Mouse (Mus musculus): ENCODE measurements around the gene Clec4e. TPM values are rescaled to one million over a fixed set of nuclear protein-coding genes. Genes with fewer than 3 reads are reported as not detected.

Clec4e gene
- total and polyA plus RNA-seq, 2 experiments from 2014 or later = 0.04 to 0.15 TPM

GRCm38 (mm10) chr6:123264194-123264593 is 25.5 kb downstream of the Clec4e start:
- no peaks in the 10 kb centered on the region for H3K27me3 ChIP-seq (ENCODE audit: control insufficient read depth, insufficient read depth, low read length)
- no peak overlapping the region for H3K27ac ChIP-seq (ENCODE audit: low read depth)
- H3K36me3 ChIP-seq (replicated peaks; ENCODE audit: control insufficient read depth, insufficient read depth, low read length) = no peaks in the 10 kb centered on the region
- no peaks in the 10 kb centered on the region; the same call in 1 of the 2 replicates for H3K9me3 ChIP-seq (replicated peaks; ENCODE audit: control insufficient read depth, low read length)
- no peak overlapping the region for H3K4me3 ChIP-seq (ENCODE audit: low read depth, low read length)
- no peak for ATAC-seq (ENCODE audit: insufficient read depth, low read depth)
- TF ChIP-seq CTCF (IDR thresholded peaks at IDR 0.05; ENCODE audit: low read depth) = no peak
- TF ChIP-seq EP300 (IDR thresholded peaks at IDR 0.05; ENCODE audit: low read depth) = no peak
- no peaks in the 10 kb centered on the region for H3K4me1 ChIP-seq (ENCODE audit: control insufficient read depth, insufficient read depth)
- no peak overlapping the region for H3K9ac ChIP-seq (replicated peaks; ENCODE audit: low read depth, low read length)
- whole genome bisulfite sequencing = 82% methylated on average over 3 of the region's 3 CpGs
- no peak for DNase-seq (ENCODE audit: low spot score)
- H3K4me2 ChIP-seq (ENCODE audit: low read depth, low read length) = no peak overlapping the region

GRCm38 (mm10) chr6:123261555-123262161 is 28.0 kb downstream of the Clec4e start, which contains the start of gene Clec4d:
Gene Clec4d, plus strand, starts transcription at chr6:123262111.
- 64% methylated on average over 4 of the region's 4 CpGs for WGBS
- no peaks in the 10 kb centered on the region for H3K4me1 ChIP-seq (ENCODE audit: control insufficient read depth, insufficient read depth)
- H3K9ac ChIP-seq (replicated peaks; ENCODE audit: low read depth, low read length) = no peak within 1 kb of the TSS
- no peak within 1 kb of the TSS for H3K4me3 ChIP-seq (ENCODE audit: low read depth, low read length)
- no peaks in the 10 kb centered on the region for H3K36me3 ChIP-seq (replicated peaks; ENCODE audit: control insufficient read depth, insufficient read depth, low read length)
- DNase-seq (ENCODE audit: low spot score) = no peak
- TF ChIP-seq EP300 (IDR thresholded peaks at IDR 0.05; ENCODE audit: low read depth) (no peak), CTCF (IDR thresholded peaks at IDR 0.05; ENCODE audit: low read depth) (no peak)
- H3K27ac ChIP-seq (ENCODE audit: low read depth) = no peak within 1 kb of the TSS
- no peak within 1 kb of the TSS for H3K4me2 ChIP-seq (ENCODE audit: low read depth, low read length)
- no peak for ATAC-seq (ENCODE audit: insufficient read depth, low read depth)
- 0 out of 2 replicates have a peak, but pooled peaks cover 4% of the 10 kb centered on the region for H3K9me3 ChIP-seq (replicated peaks; ENCODE audit: control insufficient read depth, low read length)
- H3K27me3 ChIP-seq (ENCODE audit: control insufficient read depth, insufficient read depth, low read length) = no peaks in the 10 kb centered on the region

GRCm38 (mm10) chr6:123260868-123261267 is 28.8 kb downstream of the Clec4e start:
- no peaks in the 10 kb centered on the region for H3K27me3 ChIP-seq (ENCODE audit: control insufficient read depth, insufficient read depth, low read length)
- WGBS = 68% methylated on average over 1 of the region's 1 CpGs
- no peak overlapping the region for H3K4me3 ChIP-seq (ENCODE audit: low read depth, low read length)
- H3K27ac ChIP-seq (ENCODE audit: low read depth) = no peak overlapping the region
- 0 out of 2 replicates have a peak, but pooled peaks cover 4% of the 10 kb centered on the region for H3K9me3 ChIP-seq (replicated peaks; ENCODE audit: control insufficient read depth, low read length)
- H3K9ac ChIP-seq (replicated peaks; ENCODE audit: low read depth, low read length) = no peak overlapping the region
- no peaks in the 10 kb centered on the region for H3K4me1 ChIP-seq (ENCODE audit: control insufficient read depth, insufficient read depth)
- DNase-seq (ENCODE audit: low spot score) (no peak), ATAC-seq (ENCODE audit: insufficient read depth, low read depth) (no peak)
- H3K4me2 ChIP-seq (ENCODE audit: low read depth, low read length) = no peak overlapping the region
- H3K36me3 ChIP-seq (replicated peaks; ENCODE audit: control insufficient read depth, insufficient read depth, low read length) = no peaks in the 10 kb centered on the region
- TF ChIP-seq EP300 (IDR thresholded peaks at IDR 0.05; ENCODE audit: low read depth) (no peak), CTCF (IDR thresholded peaks at IDR 0.05; ENCODE audit: low read depth) (no peak)

DNA sequence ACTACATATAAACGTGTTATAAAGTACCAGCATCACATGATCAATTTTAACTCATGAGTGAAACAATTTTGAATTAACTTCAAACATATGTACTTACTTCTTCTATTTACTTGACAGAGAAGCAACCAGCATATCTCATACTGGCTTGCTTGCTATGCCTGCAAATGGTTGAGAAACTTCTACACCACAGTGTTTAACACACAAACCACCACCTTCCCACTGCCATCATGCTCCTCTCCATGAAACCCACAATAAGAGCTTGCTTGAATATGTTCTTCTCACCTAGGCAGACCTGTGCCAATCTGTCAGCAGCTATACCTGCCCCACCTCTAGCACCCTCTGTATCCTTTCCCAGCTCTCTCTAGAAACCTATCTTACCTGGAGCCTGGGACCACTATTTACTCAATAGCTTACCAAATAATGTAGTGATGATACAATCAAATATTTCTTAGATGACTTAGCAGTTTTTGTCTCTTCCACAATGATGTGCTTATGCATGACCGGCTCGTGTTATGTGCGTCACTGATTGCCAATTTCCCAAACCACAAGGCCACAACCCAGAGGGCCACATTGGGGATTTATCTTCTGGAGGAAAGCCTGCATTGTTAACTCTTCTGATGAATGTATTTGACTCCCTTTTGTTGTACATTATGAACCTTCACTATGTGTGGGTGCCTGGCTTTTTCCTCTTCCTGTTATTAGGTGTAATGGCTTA is 29.6 kb downstream of the Clec4e start:
- TF ChIP-seq EP300 (IDR thresholded peaks at IDR 0.05; ENCODE audit: low read depth) (no peak), CTCF (IDR thresholded peaks at IDR 0.05; ENCODE audit: low read depth) (no peak)
- no peaks in the 10 kb centered on the region for H3K4me1 ChIP-seq (ENCODE audit: control insufficient read depth, insufficient read depth)
- DNase-seq (ENCODE audit: low spot score) (no peak), ATAC-seq (ENCODE audit: insufficient read depth, low read depth) (no peak)
- H3K4me3 ChIP-seq (ENCODE audit: low read depth, low read length) = no peak overlapping the region
- H3K27me3 ChIP-seq (ENCODE audit: control insufficient read depth, insufficient read depth, low read length) = no peaks in the 10 kb centered on the region
- no peak overlapping the region for H3K27ac ChIP-seq (ENCODE audit: low read depth)
- no peaks in the 10 kb centered on the region for H3K36me3 ChIP-seq (replicated peaks; ENCODE audit: control insufficient read depth, insufficient read depth, low read length)
- WGBS = 63% methylated on average over 4 of the region's 4 CpGs
- H3K9ac ChIP-seq (replicated peaks; ENCODE audit: low read depth, low read length) = no peak overlapping the region
- 0 out of 2 replicates have a peak, but pooled peaks cover 4% of the 10 kb centered on the region for H3K9me3 ChIP-seq (replicated peaks; ENCODE audit: control insufficient read depth, low read length)
- H3K4me2 ChIP-seq (ENCODE audit: low read depth, low read length) = no peak overlapping the region

GRCm38 (mm10) chr6:123258946-123259345 is 30.7 kb downstream of the Clec4e start:
- 60% methylated on average over 3 of the region's 3 CpGs for WGBS
- TF ChIP-seq EP300 (IDR thresholded peaks at IDR 0.05; ENCODE audit: low read depth) = no peak
- no peak for TF ChIP-seq CTCF (IDR thresholded peaks at IDR 0.05; ENCODE audit: low read depth)
- ATAC-seq (ENCODE audit: insufficient read depth, low read depth) = no peak

More at GRCm38 (mm10) chr6:123258946-123259345, 30.7 kb downstream of the Clec4e start:
- Histone ChIP-seq H3K9me3 (replicated peaks; ENCODE audit: control insufficient read depth, low read length) (0 out of 2 replicates have a peak, but pooled peaks cover 4% of the 10 kb centered on the region), H3K36me3 (replicated peaks; ENCODE audit: control insufficient read depth, insufficient read depth, low read length) (no peaks in the 10 kb centered on the region), H3K4me2 (ENCODE audit: low read depth, low read length) (no peak overlapping the region), H3K27ac (ENCODE audit: low read depth) (no peak overlapping the region), H3K4me1 (ENCODE audit: control insufficient read depth, insufficient read depth) (no peaks in the 10 kb centered on the region), H3K4me3 (ENCODE audit: low read depth, low read length) (no peak overlapping the region), H3K27me3 (ENCODE audit: control insufficient read depth, insufficient read depth, low read length) (no peaks in the 10 kb centered on the region), H3K9ac (replicated peaks; ENCODE audit: low read depth, low read length) (no peak overlapping the region)
- no peak for DNase-seq (ENCODE audit: low spot score)
